Mouse (Mus musculus) liver, embryonic 14.5 days (tissue): ENCODE results near the gene Ebf1.

Source experiments
- CTCF ChIP-seq: IDR thresholded peaks from 2 replicates; pipeline ENCODE4 v1.5.1; 2016; ENCODE audit warnings: antibody characterized with exemption, low read depth, control low read depth
- EP300 ChIP-seq: IDR thresholded peaks from 2 replicates; pipeline ENCODE4 v1.6.1; 2016; ENCODE audit warnings: antibody characterized with exemption, low read depth

DNA sequence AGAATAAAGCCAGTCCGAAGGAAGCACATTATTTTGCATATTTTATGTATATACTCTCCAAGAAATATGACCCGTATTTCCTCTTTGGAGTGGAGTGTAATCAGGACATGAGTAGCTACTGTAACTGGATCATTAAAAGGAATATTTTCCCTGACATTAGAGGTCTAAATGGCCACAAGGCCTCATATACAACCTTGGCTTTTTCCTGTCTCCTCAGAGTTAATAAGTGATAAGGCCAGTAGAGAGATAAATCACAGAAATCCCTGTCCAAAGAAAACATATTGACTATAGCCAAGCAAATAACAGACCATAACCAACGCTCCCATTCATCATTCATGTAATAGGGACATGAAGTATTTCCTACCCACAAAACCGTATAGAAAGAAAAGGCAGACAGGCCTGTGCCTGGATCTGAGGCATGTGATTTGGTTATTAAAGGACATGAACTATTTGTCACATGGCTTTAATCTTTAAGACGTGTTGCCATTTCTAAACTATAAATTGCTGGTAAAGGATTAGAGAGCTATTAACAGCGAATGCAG is 315.9 kb downstream of the Ebf1 start:
- TF ChIP-seq CTCF = no peak
- TF ChIP-seq EP300 = no peak
